Mouse (Mus musculus) spleen, adult 2 months (tissue): ENCODE measurements around the gene Chsy1.

ENCODE experiments used
- CTCF ChIP-seq: fragments of 200-500 bp; IDR thresholded peaks from 2 replicates; pipeline ENCODE4 v1.5.1; 2011; ENCODE audit warnings: mild to moderate bottlenecking, inconsistent platforms; ENCODE audit not compliant: insufficient read depth, insufficient read length, insufficient replicate concordance; ENCODE audit errors: extremely low read depth
- POLR2A ChIP-seq: fragments of 200-500 bp; IDR thresholded peaks from 2 replicates; pipeline ENCODE4 v1.6.1; 2011; ENCODE audit warnings: low read depth, low read length, inconsistent platforms

GRCm38 (mm10) chr7:66194511-66194910, 85.2 kb downstream of the Chsy1 start:
- TF ChIP-seq POLR2A = no peak
- no peak for TF ChIP-seq CTCF
